Mouse (Mus musculus) midbrain, postnatal 0 days (tissue): Measurements from ENCODE around the gene Dek. TPM values are rescaled to one million over a fixed set of nuclear protein-coding genes. Genes with fewer than 3 reads are reported as not detected.

Source experiments
- ATAC-seq: fragments of 200-750 bp; cut with Nextera tagmentation; 2 replicates; pipeline ENCODE4 v1.8.0; 2017; ENCODE audit warnings: moderate number of reproducible peaks, mild to moderate bottlenecking, moderate TSS enrichment, moderate library complexity; ENCODE audit not compliant: low FRiP score
- DNase-seq: peaks from one replicate; pipeline ENCODE4 v3.0.0-alpha.2; 2015; ENCODE audit warnings: low spot score
- H3K27ac ChIP-seq: fragments of 300-500 bp; sonication (generic); 2 replicates; pipeline ENCODE4 v1.5.1; 2014; ENCODE audit warnings: low read depth, mild to moderate bottlenecking, low read length, mixed read lengths
- H3K27me3 ChIP-seq: fragments of 300-500 bp; sonication (generic); 2 replicates; pipeline ENCODE4 v1.6.1; 2014; ENCODE audit warnings: low read length, control low read depth, mixed read lengths; ENCODE audit not compliant: insufficient read depth
- H3K36me3 ChIP-seq: fragments of 300-500 bp; sonication (generic); 2 replicates; pipeline ENCODE4 v1.6.1; 2014; ENCODE audit warnings: low read length, control low read depth, mixed read lengths; ENCODE audit not compliant: insufficient read depth
- H3K4me1 ChIP-seq: fragments of 300-500 bp; sonication (generic); 2 replicates; pipeline ENCODE4 v1.6.1; 2014; ENCODE audit warnings: mild to moderate bottlenecking, control low read depth, antibody characterized with exemption, low read length, mixed read lengths; ENCODE audit not compliant: insufficient read depth
- H3K4me2 ChIP-seq: fragments of 300-500 bp; sonication (generic); 2 replicates; pipeline ENCODE4 v1.6.1; 2014; ENCODE audit warnings: low read depth, mild to moderate bottlenecking, low read length, mixed read lengths; ENCODE audit not compliant: poor library complexity, severe bottlenecking
- H3K4me3 ChIP-seq: fragments of 300-500 bp; sonication (generic); 2 replicates; pipeline ENCODE4 v1.5.1; 2014; ENCODE audit warnings: low read depth, mild to moderate bottlenecking, low read length, moderate library complexity
- H3K9ac ChIP-seq: fragments of 300-500 bp; sonication (generic); replicated peaks from 2 replicates; pipeline ENCODE4 v1.6.1; 2014; ENCODE audit warnings: mild to moderate bottlenecking, low read length, moderate library complexity, mixed read lengths; ENCODE audit not compliant: poor library complexity, severe bottlenecking
- H3K9me3 ChIP-seq: fragments of 300-500 bp; sonication (generic); 2 replicates; pipeline ENCODE4 v1.6.1; 2016; ENCODE audit warnings: low read length, control low read depth
- CTCF ChIP-seq: IDR thresholded peaks from 2 replicates; pipeline ENCODE4 v1.5.1; 2016; ENCODE audit warnings: antibody characterized with exemption, mild to moderate bottlenecking
- WGBS: fragments of 180-500 bp; shearing (Covaris S2); extraction: QIAGEN DNeasy Blood & Tissue Kit; methylation state at CpG from one replicate; pipeline ENCODE4 v1.1.7; 2014; 5-methylcytosine and 5-hydroxymethylcytosine counted together
- polyA plus RNA-seq: library from polyadenylated mRNA; unstranded; fragments of >200 nt; fragmentation: Nextera tagmentation; extraction: Ambion mirVana; gene quantifications from 2 replicates; pipeline ENCODE4 v1.2.1, GENCODE M21; 2015
- total RNA-seq: library from RNA; depleted of rRNA; stranded (reverse); fragments of >200 nt; gene quantifications from 2 replicates; pipeline ENCODE4 v1.2.3, GENCODE M21; 2014; rRNA removed

The Dek gene
- total and polyA plus RNA-seq, 2 experiments from 2014 or later, result 34.1 to 112 TPM

- Histone ChIP-seq H3K4me3 (no peak overlapping the region), H3K9ac (no peak overlapping the region), H3K27ac (no peak overlapping the region), H3K27me3 (no peaks in the 10 kb centered on the region), H3K4me2 (no peak overlapping the region), H3K4me1 (no peaks in the 10 kb centered on the region), H3K9me3 (no peaks in the 10 kb centered on the region), H3K36me3 (no peaks in the 10 kb centered on the region)
- ATAC-seq (no peak), DNase-seq (no peak)
- no peak for TF ChIP-seq CTCF
- WGBS, result 93% methylated on average over 5 of the region's 5 CpGs
Observed at GRCm38 (mm10) chr13:47040061-47040460, 65.9 kb downstream of the Dek start.

- no peak overlapping the region for H3K4me3 ChIP-seq
- no peak for TF ChIP-seq CTCF
- no peaks in the 10 kb centered on the region for H3K4me1 ChIP-seq
- H3K36me3 ChIP-seq, result no peaks in the 10 kb centered on the region
- no peaks in the 10 kb centered on the region for H3K9me3 ChIP-seq
- no peak for DNase-seq
- ATAC-seq, result no peak
- whole genome bisulfite sequencing, result 75% methylated on average over 6 of the region's 6 CpGs
- H3K27ac ChIP-seq, result no peak overlapping the region
- no peak overlapping the region for H3K4me2 ChIP-seq
- no peak overlapping the region for H3K9ac ChIP-seq
- H3K27me3 ChIP-seq, result no peaks in the 10 kb centered on the region
Observed at GRCm38 (mm10) chr13:47037946-47038345, 68.1 kb downstream of the Dek start.

Other genes with a start within 250 kb of the Dek start
- 31.4 and 31.7 TPM in 2 replicates for gene Kif13a, start 176.3 kb downstream of the Dek start, total RNA-seq
- 10.1 TPM in 2 replicates for gene Kif13a, start 176.3 kb downstream of the Dek start, polyA plus RNA-seq
- 19.7 and 19.9 TPM in 2 replicates for gene Nhlrc1, start 91.4 kb downstream of the Dek start, total RNA-seq
- gene Nhlrc1, start 91.4 kb downstream of the Dek start, polyA plus RNA-seq, result 16.2 and 16.5 TPM in 2 replicates
- 24.9 and 26.9 TPM in 2 replicates for gene Kdm1b, start 62.7 kb downstream of the Dek start, total RNA-seq
- gene Kdm1b, start 62.7 kb downstream of the Dek start, polyA plus RNA-seq, result 14.1 and 14.4 TPM in 2 replicates
- gene Tpmt, start 61.5 kb downstream of the Dek start, total RNA-seq, result 11.6 and 15.9 TPM in 2 replicates
- 10.8 and 12.0 TPM in 2 replicates for gene Tpmt, start 61.5 kb downstream of the Dek start, polyA plus RNA-seq
- 4.1 TPM in 2 replicates for gene Rnf144b, start 16.5 kb upstream of the Dek start, total RNA-seq
- gene Rnf144b, start 16.5 kb upstream of the Dek start, polyA plus RNA-seq, result 1.8 and 1.9 TPM in 2 replicates